Mouse (Mus musculus) MEL (cell line): ENCODE measurements around the gene Fmod. TPM values are rescaled to one million over a fixed set of nuclear protein-coding genes. Genes with fewer than 3 reads are reported as not detected.

Experiments
- DNase-seq: peaks from one replicate; pipeline ENCODE4 v3.0.0; 2011; ENCODE audit warnings: low read depth, low spot score
- H3K27ac ChIP-seq: 2 replicates; pipeline ENCODE4 v1.5.1; 2012; ENCODE audit warnings: low read depth, mild to moderate bottlenecking, control low read depth, low read length, moderate library complexity; ENCODE audit not compliant: control insufficient read depth
- H3K27me3 ChIP-seq, 2 experiments: fragments of 150-350 bp in 1 of 2; sonication (generic) in 1 of 2; 2 replicates each; pipeline ENCODE4 v1.6.1; 2012; ENCODE audit warnings: low read length in 2 of 2, mild to moderate bottlenecking in 2 of 2, improper control_type of control experiment in 1 of 2, moderate library complexity in 1 of 2; ENCODE audit not compliant: insufficient read depth in 2 of 2, control insufficient read depth in 1 of 2
- H3K36me3 ChIP-seq, 2 experiments: 2 replicates each; pipeline ENCODE4 v1.6.1; 2012 to 2014; ENCODE audit warnings: low read length in 2 of 2, improper control_type of control experiment in 1 of 2, inconsistent platforms in 1 of 2, mild to moderate bottlenecking in 1 of 2; ENCODE audit not compliant: insufficient read depth in 2 of 2, control insufficient read depth in 1 of 2
- H3K4me1 ChIP-seq, 2 experiments: fragments of 150-350 bp in 1 of 2; sonication (generic) in 1 of 2; 2 replicates each; pipeline ENCODE4 v1.6.1; 2012; ENCODE audit warnings: low read length in 2 of 2, improper control_type of control experiment in 1 of 2, mild to moderate bottlenecking in 1 of 2; ENCODE audit not compliant: insufficient read depth in 2 of 2, control insufficient read depth in 1 of 2
- H3K4me3 ChIP-seq, 2 experiments: fragments of 150-350 bp in 1 of 2; sonication (generic) in 1 of 2; 2 replicates each; pipeline ENCODE4 v1.5.1; 2012; ENCODE audit warnings: low read depth in 2 of 2, low read length in 2 of 2, mild to moderate bottlenecking in 2 of 2, moderate library complexity in 2 of 2, control low read depth in 1 of 2, improper control_type of control experiment in 1 of 2; ENCODE audit not compliant: control insufficient read depth in 1 of 2, insufficient read depth in 1 of 2
- H3K79me2 ChIP-seq: 2 replicates; pipeline ENCODE4 v1.6.1; 2012; ENCODE audit warnings: mild to moderate bottlenecking, low read length, moderate library complexity; ENCODE audit not compliant: control insufficient read depth, poor library complexity, insufficient read depth
- H3K9ac ChIP-seq: 2 replicates; pipeline ENCODE4 v1.6.1; 2012; ENCODE audit warnings: low read depth, mild to moderate bottlenecking, control low read depth, low read length, moderate library complexity; ENCODE audit not compliant: control insufficient read depth, poor library complexity, severe bottlenecking
- H3K9me3 ChIP-seq: fragments of 150-350 bp; sonication (generic); replicated peaks from 2 replicates; pipeline ENCODE4 v1.6.1; 2012; ENCODE audit warnings: mild to moderate bottlenecking, low read length, improper control_type of control experiment, moderate library complexity; ENCODE audit not compliant: insufficient read depth
- CTCF ChIP-seq, 3 experiments: IDR thresholded peaks in 2 of 3; conservative IDR thresholded peaks in 1 of 3; 2 replicates each; pipeline ENCODE4 v1.5.1; 2011 to 2012; ENCODE audit warnings: low read length in 3 of 3, low read depth in 2 of 3, mild to moderate bottlenecking in 2 of 3, improper control_type of control experiment in 1 of 3, inconsistent platforms in 1 of 3, mixed read lengths in 1 of 3, moderate library complexity in 1 of 3; ENCODE audit not compliant: control insufficient read depth in 1 of 3, insufficient read depth in 1 of 3, poor library complexity in 1 of 3, severe bottlenecking in 1 of 3
- ELF1 ChIP-seq: IDR thresholded peaks from 2 replicates; pipeline ENCODE4 v1.6.1; 2014; ENCODE audit warnings: low read depth, mild to moderate bottlenecking, inconsistent platforms, low read length, improper control_type of control experiment, moderate library complexity
- GABPA ChIP-seq: IDR thresholded peaks from 2 replicates; pipeline ENCODE4 v1.6.1; 2012; ENCODE audit warnings: low read depth, mild to moderate bottlenecking, inconsistent platforms, low read length, improper control_type of control experiment, moderate library complexity
- JUND ChIP-seq: IDR thresholded peaks from 2 replicates; pipeline ENCODE4 v1.6.1; 2011; ENCODE audit warnings: low read depth, mild to moderate bottlenecking, improper control_type of control experiment, low read length
- MAX ChIP-seq: IDR thresholded peaks from 2 replicates; pipeline ENCODE4 v1.6.1; 2011; ENCODE audit warnings: low read length, improper control_type of control experiment
- MAZ ChIP-seq: IDR thresholded peaks from 2 replicates; pipeline ENCODE4 v1.6.1; 2012; ENCODE audit warnings: low read depth, mild to moderate bottlenecking, inconsistent platforms, low read length, improper control_type of control experiment
- MYB ChIP-seq: IDR thresholded peaks from 2 replicates; pipeline ENCODE4 v1.6.1; 2011; ENCODE audit warnings: mild to moderate bottlenecking, low read depth, low read length, improper control_type of control experiment
- MYC ChIP-seq: IDR thresholded peaks from 2 replicates; pipeline ENCODE4 v1.6.1; 2011; ENCODE audit warnings: low read depth, mild to moderate bottlenecking, low read length, improper control_type of control experiment, moderate library complexity
- NRF1 ChIP-seq: IDR thresholded peaks from 2 replicates; pipeline ENCODE4 v1.6.1; 2014; ENCODE audit warnings: low read depth, mild to moderate bottlenecking, inconsistent platforms, low read length, improper control_type of control experiment, moderate library complexity; ENCODE audit not compliant: poor library complexity, insufficient read depth, severe bottlenecking
- POLR2AphosphoS5 ChIP-seq: IDR thresholded peaks from 2 replicates; pipeline ENCODE4 v1.6.1; 2012; ENCODE audit warnings: low read depth, borderline replicate concordance, mild to moderate bottlenecking, inconsistent platforms, low read length, moderate library complexity, mixed read lengths
- RAD21 ChIP-seq: IDR thresholded peaks from 2 replicates; pipeline ENCODE4 v1.6.1; 2011; ENCODE audit warnings: mild to moderate bottlenecking, low read depth, low read length, improper control_type of control experiment
- SIN3A ChIP-seq: IDR thresholded peaks from 2 replicates; pipeline ENCODE4 v1.6.1; 2012; ENCODE audit warnings: low read length, improper control_type of control experiment, inconsistent platforms
- SMC3 ChIP-seq: IDR thresholded peaks from 2 replicates; pipeline ENCODE4 v1.6.1; 2011; ENCODE audit warnings: low read depth, low read length, improper control_type of control experiment
- TAL1 ChIP-seq: IDR thresholded peaks from 2 replicates; pipeline ENCODE4 v1.6.1; 2012; ENCODE audit warnings: mild to moderate bottlenecking, inconsistent platforms, low read length, moderate library complexity, mixed read lengths
- ZC3H11A ChIP-seq: IDR thresholded peaks from 2 replicates; pipeline ENCODE4 v1.6.1; 2012; ENCODE audit warnings: low read depth, mild to moderate bottlenecking, inconsistent platforms, low read length, improper control_type of control experiment
- ZMIZ1 ChIP-seq: IDR thresholded peaks from 2 replicates; pipeline ENCODE4 v1.6.1; 2012; ENCODE audit warnings: low read depth, mild to moderate bottlenecking, inconsistent platforms, low read length, improper control_type of control experiment, moderate library complexity
- ZNF384 ChIP-seq: IDR thresholded peaks from 2 replicates; pipeline ENCODE4 v1.6.1; 2012; ENCODE audit warnings: low read depth, mild to moderate bottlenecking, inconsistent platforms, low read length, improper control_type of control experiment
- polyA plus RNA-seq, 2 experiments: library from polyadenylated mRNA; stranded (reverse) in 1 of 2; unstranded in 1 of 2; fragments of >175 nt in 1 of 2; fragments of >200 nt in 1 of 2; gene quantifications; 2 replicates each; pipeline versions ENCODE4 v1.2.1 to v1.2.4; 2012; ENCODE audit warnings: low replicate concordance in 2 of 2, low read depth in 1 of 2; ENCODE audit not compliant: insufficient read length in 2 of 2, insufficient read depth in 1 of 2, missing spikeins in 1 of 2
- total RNA-seq: library from RNA; depleted of rRNA; stranded (reverse); fragments of 300-350 nt; gene quantifications from 2 replicates; pipeline ENCODE4 v1.2.3, GENCODE M21; 2012

Fmod gene
- total and polyA plus RNA-seq, 3 experiments = not detected

DNA sequence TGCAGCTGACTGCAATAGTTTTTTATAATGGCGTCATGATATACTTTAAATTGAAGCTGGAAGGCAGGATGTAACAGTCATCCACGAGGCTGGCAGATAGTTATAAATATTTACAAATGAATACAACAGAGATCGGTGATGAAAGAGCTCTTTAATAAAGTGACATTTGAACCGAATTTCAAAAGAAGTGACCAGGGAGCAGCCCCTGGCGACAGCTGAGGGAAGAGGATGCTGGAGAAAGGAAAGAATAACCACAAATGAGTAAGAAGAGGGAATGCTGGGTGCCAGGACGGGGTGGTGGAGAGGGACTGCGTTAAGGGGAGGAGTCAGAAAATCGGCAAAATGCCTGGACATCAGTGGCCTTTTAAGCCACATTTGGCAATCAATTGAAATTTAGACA lies 45.8 kb upstream of the Fmod start:
- Histone ChIP-seq H3K27me3 (no peaks in the 10 kb centered on the region; a peak in 2 of 4 replicates), H3K4me3 (no peak overlapping the region), H3K27ac (no peak overlapping the region), H3K79me2 (no peaks in the 10 kb centered on the region), H3K9ac (no peak overlapping the region), H3K9me3 (no peaks in the 10 kb centered on the region), H3K36me3 (no peaks in the 10 kb centered on the region), H3K4me1 (no peaks in the 10 kb centered on the region)
- TF ChIP-seq NRF1 (no peak), CTCF (IDR thresholded peaks at IDR 0.05 in 2 of 3, conservative IDR thresholded peaks at IDR 0.05 in 1 of 3; ENCODE audit: control insufficient read depth in 1 of 3, insufficient read depth in 1 of 3, low read depth in 2 of 3, low read length in 3 of 3, poor library complexity in 1 of 3, severe bottlenecking in 1 of 3) (no peak), ELF1 (no peak), ZMIZ1 (no peak), MAZ (no peak), JUND (no peak), TAL1 (no peak), MYB (no peak)
- DNase-seq = no peak

DNA sequence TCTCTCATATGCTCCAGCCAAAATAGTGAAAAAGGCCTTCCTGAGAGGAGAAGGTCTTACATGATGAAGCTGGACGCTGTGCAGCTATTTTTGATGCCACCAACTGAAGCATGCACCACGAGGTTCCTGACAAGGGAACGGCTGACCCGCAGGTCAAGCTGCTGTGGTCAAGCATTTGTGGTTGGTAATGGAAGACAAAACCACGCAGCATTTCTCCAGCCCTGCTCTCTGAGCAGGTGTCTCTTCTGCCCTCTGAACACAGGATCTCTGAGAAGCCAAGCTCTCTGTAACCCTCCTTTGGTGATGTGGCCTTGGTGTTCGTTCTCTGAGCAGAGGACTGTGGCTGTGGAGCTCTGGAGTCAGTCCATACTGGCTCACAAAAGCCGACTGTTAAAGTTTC lies 31.6 kb upstream of the Fmod start:
- Histone ChIP-seq H3K27me3 (peaks cover 4 to 8% of the 10 kb centered on the region in 2 experiments; a peak in 3 of 4 replicates), H3K27ac (no peak overlapping the region), H3K9ac (no peak overlapping the region), H3K4me1 (no peaks in the 10 kb centered on the region), H3K36me3 (no peaks in the 10 kb centered on the region), H3K79me2 (no peaks in the 10 kb centered on the region), H3K9me3 (no peaks in the 10 kb centered on the region), H3K4me3 (no peak overlapping the region)
- TF ChIP-seq MYB (no peak), ZC3H11A (no peak), ZMIZ1 (no peak), ZNF384 (no peak), SMC3 (no peak), GABPA (no peak), CTCF (IDR thresholded peaks at IDR 0.05 in 2 of 3, conservative IDR thresholded peaks at IDR 0.05 in 1 of 3; ENCODE audit: control insufficient read depth in 1 of 3, insufficient read depth in 1 of 3, low read depth in 2 of 3, low read length in 3 of 3, poor library complexity in 1 of 3, severe bottlenecking in 1 of 3) (no peak), NRF1 (no peak), RAD21 (no peak), MAX (no peak), POLR2AphosphoS5 (no peak), MYC (no peak), SIN3A (no peak)
- no peak for DNase-seq
